Mouse (Mus musculus): ENCODE measurements around the gene Dnttip2. TPM values are rescaled to one million over a fixed set of nuclear protein-coding genes. Genes with fewer than 3 reads are reported as not detected.
A peak's percentile ranks its signal among the peaks of the same experiment; 100 is the strongest.
"Not testable (repeated sequence)": the region's sequence is repeated elsewhere in the genome, so short reads cannot be mapped to it uniquely, and the experiment has no call there.

Dnttip2 gene
- polyA plus RNA-seq (2016; fragmentation: Nextera tagmentation; extraction: Ambion mirVana): 86.2 and 90.6 TPM in 2 replicates

- Histone ChIP-seq H3K36me3 (peaks cover 43% of the 10 kb centered on the region), H3K9me3 (replicated peaks) (no peaks in the 10 kb centered on the region), H3K4me3 (peak within 1 kb of the TSS; percentile 94), H3K27me3 (ENCODE audit: low read depth, poor library complexity, severe bottlenecking) (no peaks in the 10 kb centered on the region), H3K4me1 (peaks cover 36% of the 10 kb centered on the region), H3K27ac (replicated peaks) (peak within 1 kb of the TSS; percentile 91)
- under 1% methylated on average over 56 of the region's 57 CpGs for WGBS
- peak; percentile 94 for DNase-seq (ENCODE audit: low spot score)
Measured at GRCm38 (mm10) chr3:122274241-122275024, at the start of gene Dnttip2. TSS of gene Dnttip2 (plus strand) at chr3:122274388.

- DNase-seq (ENCODE audit: low spot score); H3K4me1 ChIP-seq; H3K27me3 ChIP-seq (ENCODE audit: low read depth, poor library complexity, severe bottlenecking); H3K27ac ChIP-seq (replicated peaks); H3K9me3 ChIP-seq (replicated peaks); H3K4me3 ChIP-seq; H3K36me3 ChIP-seq: not testable (repeated sequence)
- WGBS: 83% methylated on average over 6 of the region's 6 CpGs
Measured at GRCm38 (mm10) chr3:122226972-122227371, 47.2 kb upstream of the Dnttip2 start.

GRCm38 (mm10) chr3:122235772-122236171 lies 38.4 kb upstream of the Dnttip2 start:
- Histone ChIP-seq H3K27me3 (ENCODE audit: low read depth, poor library complexity, severe bottlenecking) (no peaks in the 10 kb centered on the region), H3K4me1 (no peaks in the 10 kb centered on the region), H3K36me3 (no peaks in the 10 kb centered on the region), H3K27ac (replicated peaks) (no peak overlapping the region), H3K9me3 (replicated peaks) (no peaks in the 10 kb centered on the region), H3K4me3 (no peak overlapping the region)
- DNase-seq (ENCODE audit: low spot score): no peak
- WGBS: 84% methylated on average over 1 of the region's 1 CpGs

- no peak overlapping the region for H3K4me3 ChIP-seq
- H3K27me3 ChIP-seq (ENCODE audit: low read depth, poor library complexity, severe bottlenecking): no peaks in the 10 kb centered on the region; the same call in 1 of the 2 replicates
- peaks cover 46% of the 10 kb centered on the region for H3K4me1 ChIP-seq
- H3K36me3 ChIP-seq: no peaks in the 10 kb centered on the region
- no peak for DNase-seq (ENCODE audit: low spot score)
- no peak overlapping the region for H3K27ac ChIP-seq (replicated peaks)
- 49% methylated on average over 6 of the region's 6 CpGs for WGBS
- H3K9me3 ChIP-seq (replicated peaks): no peaks in the 10 kb centered on the region
Measured at GRCm38 (mm10) chr3:122242876-122243275, 31.3 kb upstream of the Dnttip2 start.

- Histone ChIP-seq H3K4me1 (peaks cover 47% of the 10 kb centered on the region), H3K4me3 (no peak overlapping the region), H3K27ac (replicated peaks) (peak overlapping the region; percentile 57; the same call in 1 of the 2 replicates), H3K27me3 (ENCODE audit: low read depth, poor library complexity, severe bottlenecking) (no peaks in the 10 kb centered on the region; the same call in 1 of the 2 replicates), H3K36me3 (no peaks in the 10 kb centered on the region), H3K9me3 (replicated peaks) (no peaks in the 10 kb centered on the region)
- 48% methylated on average over 14 of the region's 14 CpGs for WGBS
- no peak for DNase-seq (ENCODE audit: low spot score)
Measured at GRCm38 (mm10) chr3:122243416-122244167, 30.6 kb upstream of the Dnttip2 start.

- 57% methylated on average over 6 of the region's 6 CpGs for WGBS
- Histone ChIP-seq H3K4me3 (peak overlapping the region; percentile 87), H3K4me1 (peaks cover 47% of the 10 kb centered on the region), H3K36me3 (no peaks in the 10 kb centered on the region), H3K27me3 (ENCODE audit: low read depth, poor library complexity, severe bottlenecking) (no peaks in the 10 kb centered on the region; the same call in 1 of the 2 replicates), H3K27ac (replicated peaks) (peak overlapping the region; percentile 78), H3K9me3 (replicated peaks) (no peaks in the 10 kb centered on the region)
- DNase-seq (ENCODE audit: low spot score): no peak
Measured at GRCm38 (mm10) chr3:122244759-122245158, 29.4 kb upstream of the Dnttip2 start.

GRCm38 (mm10) chr3:122245215-122245877 lies 28.8 kb upstream of the Dnttip2 start, which contains the start of gene Gclm:
TSS of gene Gclm (plus strand) at chr3:122245557.
- peak within 1 kb of the TSS; percentile 93 for H3K27ac ChIP-seq (replicated peaks)
- WGBS: under 1% methylated on average over 82 of the region's 90 CpGs
- H3K4me3 ChIP-seq: peak within 1 kb of the TSS; percentile 87
- no peaks in the 10 kb centered on the region for H3K9me3 ChIP-seq (replicated peaks)
- peak; percentile 94 for DNase-seq (ENCODE audit: low spot score)
- H3K36me3 ChIP-seq: no peaks in the 10 kb centered on the region
- H3K27me3 ChIP-seq (ENCODE audit: low read depth, poor library complexity, severe bottlenecking): no peaks in the 10 kb centered on the region; the same call in 1 of the 2 replicates
- H3K4me1 ChIP-seq: peaks cover 47% of the 10 kb centered on the region

GRCm38 (mm10) chr3:122245878-122246332 lies 28.3 kb upstream of the Dnttip2 start:
- Histone ChIP-seq H3K36me3 (no peaks in the 10 kb centered on the region), H3K4me1 (peaks cover 47% of the 10 kb centered on the region), H3K27ac (replicated peaks) (peak overlapping the region; percentile 93), H3K4me3 (peak overlapping the region; percentile 87), H3K27me3 (ENCODE audit: low read depth, poor library complexity, severe bottlenecking) (no peaks in the 10 kb centered on the region; the same call in 1 of the 2 replicates), H3K9me3 (replicated peaks) (no peaks in the 10 kb centered on the region)
- DNase-seq (ENCODE audit: low spot score): peak; percentile 73
- under 1% methylated on average over 50 of the region's 50 CpGs for WGBS

- Histone ChIP-seq H3K4me1 (peaks cover 47% of the 10 kb centered on the region), H3K27ac (replicated peaks) (peak overlapping the region; percentile 93), H3K4me3 (peak overlapping the region; percentile 87), H3K27me3 (ENCODE audit: low read depth, poor library complexity, severe bottlenecking) (no peaks in the 10 kb centered on the region; the same call in 1 of the 2 replicates), H3K9me3 (replicated peaks) (no peaks in the 10 kb centered on the region), H3K36me3 (no peaks in the 10 kb centered on the region)
- DNase-seq (ENCODE audit: low spot score): no peak
- 29% methylated on average over 6 of the region's 6 CpGs for WGBS
Measured at GRCm38 (mm10) chr3:122246406-122246805, 27.8 kb upstream of the Dnttip2 start.

- Histone ChIP-seq H3K4me1 (peaks cover 47% of the 10 kb centered on the region), H3K9me3 (replicated peaks) (no peaks in the 10 kb centered on the region), H3K27me3 (ENCODE audit: low read depth, poor library complexity, severe bottlenecking) (no peaks in the 10 kb centered on the region; the same call in 1 of the 2 replicates), H3K36me3 (no peaks in the 10 kb centered on the region), H3K27ac (replicated peaks) (no peak overlapping the region), H3K4me3 (peak overlapping the region; percentile 87)
- 60% methylated on average over 12 of the region's 12 CpGs for WGBS
- no peak for DNase-seq (ENCODE audit: low spot score)
Measured at GRCm38 (mm10) chr3:122246986-122247767, 27.0 kb upstream of the Dnttip2 start.

GRCm38 (mm10) chr3:122247768-122248100 lies 26.5 kb upstream of the Dnttip2 start:
- H3K4me3 ChIP-seq: no peak overlapping the region; the same call in 1 of the 2 replicates
- no peak for DNase-seq (ENCODE audit: low spot score)
- H3K27ac ChIP-seq (replicated peaks): no peak overlapping the region
- H3K4me1 ChIP-seq: peaks cover 46% of the 10 kb centered on the region
- no peaks in the 10 kb centered on the region; the same call in 1 of the 2 replicates for H3K27me3 ChIP-seq (ENCODE audit: low read depth, poor library complexity, severe bottlenecking)
- no peaks in the 10 kb centered on the region for H3K36me3 ChIP-seq
- H3K9me3 ChIP-seq (replicated peaks): no peaks in the 10 kb centered on the region
- WGBS: 92% methylated on average over 2 of the region's 2 CpGs

Data from midbrain, embryonic 10.5 days (tissue).